Mouse (Mus musculus) myocyte (in vitro differentiated cells): Measurements from ENCODE around the gene Scgb2a2. TPM values are rescaled to one million over a fixed set of nuclear protein-coding genes. Genes with fewer than 3 reads are reported as not detected.

Experiments used
- H3K27me3 ChIP-seq: one replicate; pipeline ENCODE4 v1.6.1; 2011; ENCODE audit not compliant: control insufficient read depth, insufficient read depth, insufficient read length
- H3K36me3 ChIP-seq: one replicate; pipeline ENCODE4 v1.6.1; 2011; ENCODE audit not compliant: control insufficient read depth, insufficient read depth
- H3K4me2 ChIP-seq: one replicate; pipeline ENCODE4 v1.6.1; 2011; ENCODE audit warnings: low read depth, control low read depth
- H3K4me3 ChIP-seq: one replicate; pipeline ENCODE4 v1.5.1; 2011; ENCODE audit warnings: mild to moderate bottlenecking, control low read depth, moderate library complexity
- H3K79me2 ChIP-seq: one replicate; pipeline ENCODE4 v1.6.1; 2011; ENCODE audit not compliant: control insufficient read depth, insufficient read depth
- H3ac ChIP-seq: one replicate; pipeline ENCODE4 v1.6.1; 2011; ENCODE audit not compliant: control insufficient read depth, insufficient read length
- CEBPB ChIP-seq: IDR thresholded peaks from 2 replicates; pipeline ENCODE4 v1.6.1; 2011; ENCODE audit warnings: mild to moderate bottlenecking, moderate library complexity; ENCODE audit not compliant: poor library complexity, insufficient read depth, severe bottlenecking
- E2F4 ChIP-seq: IDR thresholded peaks from one replicate; pipeline ENCODE4 v1.6.1; 2011; ENCODE audit warnings: mild to moderate bottlenecking, control low read depth, moderate library complexity; ENCODE audit not compliant: insufficient read depth
- MAX ChIP-seq: IDR thresholded peaks from one replicate; pipeline ENCODE4 v1.6.1; 2011; ENCODE audit warnings: low read depth, mild to moderate bottlenecking, control low read depth
- MYOD1 ChIP-seq, 3 experiments: IDR thresholded peaks; one replicate each; pipeline ENCODE4 v1.6.1; 2011; ENCODE audit warnings: control low read depth in 2 of 3, low read depth in 2 of 3, mild to moderate bottlenecking in 2 of 3, moderate library complexity in 1 of 3; ENCODE audit not compliant: insufficient read length in 2 of 3, control insufficient read depth in 1 of 3
- MYOG ChIP-seq, 3 experiments: IDR thresholded peaks; one replicate each; pipeline ENCODE4 v1.6.1; 2011; ENCODE audit warnings: control low read depth in 2 of 3, low read depth in 2 of 3, mild to moderate bottlenecking in 2 of 3; ENCODE audit not compliant: insufficient read length in 2 of 3, control insufficient read depth in 1 of 3, insufficient read depth in 1 of 3
- POLR2A ChIP-seq: IDR thresholded peaks from one replicate; pipeline ENCODE4 v1.6.1; 2011; ENCODE audit warnings: low read depth, mild to moderate bottlenecking, control low read depth, moderate library complexity; ENCODE audit not compliant: insufficient read length
- POLR2AphosphoS2 ChIP-seq: IDR thresholded peaks from one replicate; pipeline ENCODE4 v1.6.1; 2011; ENCODE audit warnings: low read depth, control low read depth; ENCODE audit not compliant: insufficient read length
- REST ChIP-seq: IDR thresholded peaks from one replicate; pipeline ENCODE4 v1.6.1; 2011; ENCODE audit warnings: mild to moderate bottlenecking, control low read depth, moderate library complexity; ENCODE audit not compliant: insufficient read depth, insufficient read length
- SRF ChIP-seq: IDR thresholded peaks from one replicate; pipeline ENCODE4 v1.6.1; 2011; ENCODE audit warnings: low read depth; ENCODE audit not compliant: control insufficient read depth, insufficient read length
- TCF12 ChIP-seq: IDR thresholded peaks from one replicate; pipeline ENCODE4 v1.6.1; 2011; ENCODE audit warnings: mild to moderate bottlenecking, control low read depth; ENCODE audit not compliant: poor library complexity, insufficient read depth, severe bottlenecking
- TCF3 ChIP-seq: IDR thresholded peaks from one replicate; pipeline ENCODE4 v1.6.1; 2011; ENCODE audit warnings: low read depth, control low read depth; ENCODE audit not compliant: insufficient read length
- USF1 ChIP-seq: IDR thresholded peaks from one replicate; pipeline ENCODE4 v1.6.1; 2011; ENCODE audit warnings: low read depth, mild to moderate bottlenecking, control low read depth, moderate library complexity
- polyA plus RNA-seq: library from polyadenylated mRNA; unstranded; fragments of >200 nt; fragmentation: generic; extraction: Trizol; gene quantifications from one replicate; pipeline ENCODE4 v1.2.1, GENCODE M21; 2012; ENCODE audit warnings: missing spikeins

The Scgb2a2 gene
- polyA plus RNA-seq, 1 experiment: not detected

DNA sequence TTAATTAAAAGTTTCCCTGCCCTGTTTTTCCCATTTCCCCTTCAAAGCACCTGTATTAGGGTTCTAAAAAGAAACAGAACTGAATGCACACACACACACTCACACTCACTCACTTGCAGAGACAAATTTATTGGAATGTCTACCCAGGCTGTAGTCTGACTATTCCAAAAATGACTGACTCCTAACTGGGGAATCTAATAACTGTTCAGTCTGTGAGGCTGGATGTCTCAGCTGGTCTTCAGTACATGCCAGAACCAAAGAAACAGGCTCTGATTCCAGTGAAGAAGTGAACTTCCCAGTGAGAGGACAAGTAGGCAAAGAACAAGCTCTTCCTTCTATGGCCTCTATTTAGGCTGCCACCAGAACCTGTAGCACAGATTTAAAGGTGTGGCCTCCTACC lies 18.1 kb downstream of the Scgb2a2 start:
- Histone ChIP-seq H3K36me3 (peaks cover 3% of the 10 kb centered on the region), H3K4me3 (no peak overlapping the region), H3K79me2 (no peaks in the 10 kb centered on the region), H3ac (no peak overlapping the region), H3K27me3 (no peaks in the 10 kb centered on the region), H3K4me2 (no peak overlapping the region)
- TF ChIP-seq MAX (no peak), POLR2A (no peak), TCF12 (no peak), TCF3 (no peak), USF1 (no peak), MYOD1 (IDR thresholded peaks at IDR 0.05; ENCODE audit: control insufficient read depth in 1 of 3, insufficient read length in 2 of 3, low read depth in 2 of 3) (no peak), POLR2AphosphoS2 (no peak), CEBPB (no peak), MYOG (IDR thresholded peaks at IDR 0.05; ENCODE audit: control insufficient read depth in 1 of 3, insufficient read depth in 1 of 3, insufficient read length in 2 of 3, low read depth in 2 of 3) (no peak), E2F4 (no peak), REST (no peak), SRF (no peak)

DNA sequence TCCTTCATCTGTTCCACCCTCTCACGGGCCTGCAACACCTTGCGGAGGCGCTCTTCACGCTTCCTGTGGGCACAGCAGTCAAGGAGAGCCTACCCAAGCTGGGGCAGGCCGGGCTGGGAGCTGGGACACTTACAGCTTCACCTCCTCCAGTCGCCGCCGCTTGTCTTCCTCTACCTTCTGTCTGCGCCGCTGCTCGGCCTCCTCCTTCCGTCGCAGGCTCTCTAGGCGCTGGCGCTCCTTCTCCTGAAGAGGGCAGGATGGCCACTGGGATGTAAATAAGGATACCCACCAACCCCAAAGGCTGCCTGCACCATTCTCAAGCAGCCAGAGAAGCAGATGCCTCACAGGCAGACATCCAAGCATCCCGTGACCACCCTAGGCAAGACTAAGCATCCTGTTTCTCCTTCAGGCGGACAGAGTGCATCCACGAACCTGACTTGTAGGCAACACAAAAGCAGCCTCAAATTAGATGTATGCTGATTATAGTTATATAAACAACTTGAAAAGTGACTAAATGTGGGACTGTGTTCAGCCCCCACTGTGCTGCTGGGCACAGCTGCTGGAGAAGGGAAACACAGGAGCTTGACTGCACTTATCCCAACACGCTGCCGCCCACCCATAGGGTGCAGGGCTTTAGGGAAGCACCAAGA lies 30.9 kb downstream of the Scgb2a2 start:
- no peak overlapping the region for H3K4me3 ChIP-seq
- no peaks in the 10 kb centered on the region for H3K27me3 ChIP-seq
- H3K4me2 ChIP-seq: no peak overlapping the region
- H3ac ChIP-seq: no peak overlapping the region
- peaks cover 47% of the 10 kb centered on the region for H3K36me3 ChIP-seq
- H3K79me2 ChIP-seq: peaks cover 12% of the 10 kb centered on the region
- TF ChIP-seq POLR2AphosphoS2: no peak
- no peak for TF ChIP-seq TCF12
- no peak for TF ChIP-seq REST
- no peak for TF ChIP-seq MYOG (IDR thresholded peaks at IDR 0.05; ENCODE audit: control insufficient read depth in 1 of 3, insufficient read depth in 1 of 3, insufficient read length in 2 of 3, low read depth in 2 of 3)
- no peak for TF ChIP-seq TCF3
- no peak for TF ChIP-seq CEBPB
- TF ChIP-seq USF1: no peak
- TF ChIP-seq MAX: no peak
- TF ChIP-seq POLR2A: no peak
- no peak for TF ChIP-seq E2F4

DNA sequence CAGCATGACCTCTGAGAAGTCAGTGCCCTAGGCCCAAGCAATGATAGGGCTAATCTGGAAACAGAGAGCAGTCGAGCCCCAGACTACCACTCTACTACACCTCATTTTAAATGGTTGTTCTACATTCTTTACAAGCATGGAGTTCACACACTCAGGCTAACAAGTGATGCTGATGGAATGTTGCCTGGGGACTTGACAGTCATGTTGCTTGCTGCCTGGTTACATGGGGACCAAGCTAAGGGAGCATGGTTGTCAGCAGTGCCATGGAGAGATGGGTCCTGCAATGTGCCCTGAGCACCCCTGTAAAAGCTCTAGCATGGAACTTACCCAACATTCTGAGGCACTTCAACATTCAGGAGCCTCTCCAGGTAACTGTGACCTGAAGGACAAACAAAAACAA lies 39.0 kb downstream of the Scgb2a2 start:
- H3K79me2 ChIP-seq: peaks cover 58% of the 10 kb centered on the region
- H3K4me3 ChIP-seq: no peak overlapping the region
- peaks cover 55% of the 10 kb centered on the region for H3K36me3 ChIP-seq
- H3K4me2 ChIP-seq: no peak overlapping the region
- H3ac ChIP-seq: no peak overlapping the region
- H3K27me3 ChIP-seq: no peaks in the 10 kb centered on the region
- no peak for TF ChIP-seq E2F4

DNA sequence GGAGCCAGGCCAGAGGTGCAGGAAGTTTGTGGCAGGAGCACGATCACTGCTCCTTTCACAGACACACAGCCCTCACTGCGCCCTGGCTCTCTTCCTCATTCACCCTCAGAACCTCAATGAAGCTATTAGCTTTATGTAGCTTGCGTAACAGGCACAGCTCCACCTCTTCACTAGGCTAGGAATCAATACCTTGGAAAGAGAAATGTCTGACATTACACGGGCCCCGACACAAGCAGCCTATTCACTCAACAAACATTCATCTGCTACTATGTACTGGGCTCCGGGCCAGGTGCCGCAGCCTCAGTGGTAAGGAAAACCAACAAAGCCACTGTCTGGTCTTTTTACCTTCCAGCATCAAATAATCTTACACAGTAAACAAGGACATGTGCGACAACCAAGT lies 39.4 kb downstream of the Scgb2a2 start:
- Histone ChIP-seq H3K4me3 (no peak overlapping the region), H3K4me2 (no peak overlapping the region), H3K36me3 (peaks cover 58% of the 10 kb centered on the region), H3ac (no peak overlapping the region), H3K27me3 (no peaks in the 10 kb centered on the region), H3K79me2 (peaks cover 62% of the 10 kb centered on the region)
- TF ChIP-seq POLR2AphosphoS2 (no peak), USF1 (no peak), TCF12 (no peak), E2F4 (no peak), POLR2A (no peak), CEBPB (no peak), REST (no peak), MYOD1 (IDR thresholded peaks at IDR 0.05; ENCODE audit: control insufficient read depth in 1 of 3, insufficient read length in 2 of 3, low read depth in 2 of 3) (no peak)

DNA sequence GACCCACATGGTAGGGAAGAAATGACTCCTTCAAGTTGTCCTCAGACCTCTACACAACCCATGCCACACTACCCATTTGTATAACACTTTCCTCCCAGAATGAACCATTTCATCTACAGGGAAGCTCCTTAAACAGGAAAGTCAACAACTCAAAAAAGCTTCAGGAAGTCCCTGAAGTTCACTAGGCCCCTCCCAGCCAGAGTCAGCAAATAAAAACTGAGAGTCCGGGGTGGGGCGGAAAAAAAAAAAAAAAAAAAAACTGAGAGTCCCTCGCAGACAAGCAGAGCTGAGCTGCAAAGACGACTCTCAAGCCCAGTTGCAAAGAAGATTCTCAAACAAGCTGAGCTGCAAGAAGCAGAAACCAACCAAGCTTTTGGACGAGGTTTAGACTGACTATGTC lies 48.7 kb downstream of the Scgb2a2 start:
- peaks cover 82% of the 10 kb centered on the region for H3K79me2 ChIP-seq
- no peak overlapping the region for H3K4me3 ChIP-seq
- no peaks in the 10 kb centered on the region for H3K27me3 ChIP-seq
- peak overlapping the region; percentile 14 for H3K4me2 ChIP-seq
- no peak overlapping the region for H3ac ChIP-seq
- peaks cover 19% of the 10 kb centered on the region for H3K36me3 ChIP-seq
- TF ChIP-seq CEBPB (no peak), POLR2A (no peak), E2F4 (no peak)
